Mouse (Mus musculus): ENCODE measurements at regions not wholly inside any gene's neighbourhood (a gene's known extent, or its start where the extent isn't known, plus 50 kb on each side); places are given as distances from the start of the nearest gene placed in this dataset.

DNA sequence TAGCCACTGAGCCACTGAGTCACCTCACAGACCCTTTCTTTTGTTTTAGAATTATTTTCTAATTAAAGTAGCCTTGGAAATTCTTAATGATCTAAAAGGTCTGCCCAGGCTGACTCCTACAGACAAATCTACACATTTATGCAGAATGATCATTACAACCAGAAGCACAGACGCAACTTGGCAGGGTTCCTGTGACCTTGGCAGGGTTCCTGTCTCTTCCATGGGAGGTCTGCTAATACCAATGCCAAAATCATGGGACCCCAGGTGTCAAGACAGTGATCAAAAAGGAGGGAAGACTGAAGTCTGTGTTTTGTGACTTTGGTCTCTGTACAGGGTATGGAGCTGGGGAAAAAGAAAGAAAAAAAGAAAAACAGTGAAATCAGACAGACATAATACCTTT, 168.7 kb upstream of the Veph1 start:
- intact Hi-C loops (cut with DNase I): no loop called here
- DNase-seq (ENCODE audit: low spot score in 2 of 2): no peak

DNA sequence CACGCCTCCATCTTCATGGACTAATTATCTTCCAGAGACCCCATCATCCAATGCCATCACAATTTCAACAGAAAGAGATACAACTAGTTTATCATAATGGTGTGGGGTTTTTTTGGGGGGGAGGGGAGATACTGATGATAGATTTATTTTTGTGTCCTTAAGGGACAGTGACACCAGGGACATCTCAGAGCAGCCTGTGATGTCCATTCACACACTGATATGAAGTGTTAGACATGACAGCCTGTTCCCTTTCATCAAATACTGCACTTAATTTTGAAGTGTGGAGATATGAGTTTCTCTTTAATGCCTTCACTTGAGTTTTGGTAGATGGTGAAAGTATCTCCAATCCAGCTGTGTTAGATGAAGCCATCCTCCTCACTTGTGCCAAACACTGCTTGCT, 165.7 kb upstream of the Veph1 start:
- intact Hi-C loops (cut with DNase I): no loop called here
- no peak for DNase-seq (ENCODE audit: low spot score in 2 of 2)

DNA sequence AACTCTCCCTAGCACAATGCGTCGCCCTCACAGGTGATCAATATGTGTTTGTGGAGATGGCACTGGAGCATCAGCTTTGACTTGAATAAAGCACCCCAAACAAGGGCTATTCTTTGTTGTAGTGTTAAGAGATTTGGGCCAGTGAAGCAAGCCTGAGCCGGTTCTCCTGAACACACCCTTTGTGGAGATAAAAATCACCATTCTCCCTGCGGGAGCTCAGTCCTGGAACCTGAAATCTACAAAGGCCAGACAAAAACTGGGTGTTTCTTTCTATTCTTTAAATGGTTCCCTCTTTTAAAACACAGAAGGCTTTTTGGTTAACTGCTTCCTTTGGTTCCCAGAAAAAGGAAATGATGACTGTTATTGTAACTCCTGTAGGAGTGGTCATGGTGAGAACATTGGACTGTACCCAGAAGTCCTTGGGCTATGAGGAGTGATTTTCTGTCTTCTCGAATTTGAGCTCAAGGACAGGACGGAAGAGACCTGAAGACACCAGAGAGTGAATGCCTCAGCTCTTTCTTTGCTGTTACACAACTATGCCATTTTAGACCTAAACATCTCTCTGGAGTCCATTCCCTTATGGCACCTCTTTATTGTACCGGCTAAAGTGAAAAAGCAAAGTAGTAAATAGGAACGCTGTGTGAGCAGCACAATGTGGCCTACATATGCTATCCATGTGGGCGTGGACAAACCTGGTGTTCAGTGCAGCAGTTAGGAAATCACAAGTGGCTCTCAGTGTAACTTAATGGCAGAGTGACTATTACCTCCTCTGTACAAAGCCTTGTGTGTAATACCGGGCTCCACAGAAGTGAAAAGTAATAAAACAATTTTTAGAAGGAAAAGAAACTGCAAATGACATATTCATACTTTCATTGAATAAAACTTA, 149.9 kb upstream of the Veph1 start:
- intact Hi-C loops (cut with DNase I): no loop called here

DNA sequence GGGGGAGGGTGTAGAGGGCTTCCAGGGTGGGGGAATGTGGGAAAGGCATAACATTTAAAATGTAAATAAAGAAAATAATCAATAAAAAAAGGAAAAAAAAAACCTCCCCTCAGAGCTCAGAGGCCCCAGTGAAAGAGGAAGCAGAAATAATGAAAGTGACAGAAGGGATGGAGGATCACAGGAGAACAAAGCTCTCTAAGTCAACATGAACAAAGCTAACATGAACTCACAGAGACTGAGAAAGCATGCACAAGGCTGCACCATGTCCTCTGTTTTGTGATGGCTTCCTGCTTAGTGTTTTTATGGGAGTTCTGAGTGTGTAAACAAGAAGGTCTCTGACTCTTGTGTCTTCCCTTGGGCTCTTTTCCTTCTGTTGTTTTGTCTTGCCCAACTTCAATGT, 136.6 kb upstream of the Veph1 start:
- intact Hi-C loops (cut with DNase I): no loop called here
- DNase-seq (ENCODE audit: low spot score in 2 of 2): no peak

More for the DNA sequence above, 149.9 kb upstream of the Veph1 start:
- DNase-seq (ENCODE audit: low spot score in 2 of 2): no peak

DNA sequence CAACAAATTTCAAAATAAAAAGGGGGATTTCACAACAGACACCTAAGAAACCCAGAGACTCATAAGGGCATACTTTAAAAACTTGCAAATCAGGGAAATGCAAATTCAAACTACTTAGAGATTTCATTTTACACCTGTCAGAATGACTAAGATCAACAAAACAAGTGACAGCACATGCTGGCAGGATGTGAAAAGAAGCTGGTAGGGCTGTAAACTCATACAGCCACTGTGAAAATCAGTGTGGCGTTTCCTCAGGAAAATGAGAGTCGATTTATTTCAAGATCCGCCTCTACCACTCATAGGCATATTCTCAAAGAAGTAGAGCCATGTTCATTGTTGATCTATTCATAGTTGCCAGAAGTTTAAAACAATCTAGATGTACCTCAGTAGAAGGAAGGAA, 133.6 kb upstream of the Veph1 start:
- intact Hi-C loops (cut with DNase I): no loop called here
- no peak for DNase-seq (ENCODE audit: low spot score in 2 of 2)

DNA sequence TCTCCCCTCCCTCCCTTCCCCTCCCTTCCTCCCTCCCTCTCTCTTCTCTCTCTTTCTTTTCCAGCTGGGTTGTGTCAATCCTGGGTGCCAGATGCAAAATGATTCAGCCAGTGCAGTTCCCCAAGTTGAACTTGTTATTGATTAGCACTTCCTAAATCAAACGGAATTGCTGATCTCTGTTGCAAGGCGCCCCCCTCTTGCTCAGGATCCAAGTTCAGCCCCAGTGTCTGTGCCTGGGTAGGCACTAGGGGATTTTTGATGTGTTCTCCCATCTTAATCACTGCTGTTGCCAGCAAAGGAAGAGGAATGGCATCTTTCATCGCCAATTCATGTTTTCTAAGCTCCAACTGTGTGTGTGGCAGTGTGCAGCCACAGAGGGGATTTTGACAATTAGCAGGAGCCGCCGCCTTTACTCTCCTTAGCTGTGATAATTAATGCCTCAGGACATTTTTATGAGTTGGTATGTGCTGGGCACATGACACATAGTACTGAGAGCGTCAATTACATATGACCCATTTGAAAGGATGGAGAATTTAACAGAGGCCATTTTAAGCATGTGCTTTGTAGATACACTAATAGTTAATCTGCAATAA, 125.9 kb upstream of the Veph1 start:
- no peak for DNase-seq (ENCODE audit: low spot score in 2 of 2)
- intact Hi-C loops (cut with DNase I): no loop called here

DNA sequence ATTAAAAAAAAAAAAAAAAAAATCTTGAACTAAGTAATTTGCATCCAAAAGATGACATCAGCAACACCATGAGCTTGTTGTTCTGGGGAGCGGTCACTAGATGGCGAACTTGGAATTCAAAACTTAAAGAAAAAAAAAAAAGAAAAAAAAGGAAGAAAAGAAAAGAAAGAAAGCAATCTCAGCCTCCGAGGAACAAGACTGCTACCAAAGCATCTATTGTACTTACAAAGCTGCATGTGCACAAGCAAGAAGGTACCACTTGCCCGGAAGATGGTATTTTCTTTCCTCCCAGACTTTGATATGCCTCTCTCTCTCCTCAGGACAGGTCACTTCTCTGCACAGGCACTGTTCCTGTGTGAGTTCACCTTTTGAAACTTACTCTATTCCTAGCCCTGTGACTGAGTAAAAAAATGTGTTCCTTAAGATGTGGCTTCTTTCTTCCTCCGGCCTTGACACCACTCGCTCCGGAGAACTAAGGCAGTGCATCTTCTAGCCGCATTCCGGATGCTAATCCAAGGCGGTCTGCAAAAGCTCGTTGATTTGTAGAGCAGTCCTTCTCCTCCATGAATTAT, 114.2 kb upstream of the Veph1 start:
- peak in 1 of 2 experiments; percentile 30 for DNase-seq (ENCODE audit: low spot score in 2 of 2)
- intact Hi-C loops (cut with DNase I): loop anchor here (2.0 to 10.0 kb wide), 3 partner anchors 574 to 934 kb away; partner anchors contain the start of genes Rsrc1 and Shox2

DNA sequence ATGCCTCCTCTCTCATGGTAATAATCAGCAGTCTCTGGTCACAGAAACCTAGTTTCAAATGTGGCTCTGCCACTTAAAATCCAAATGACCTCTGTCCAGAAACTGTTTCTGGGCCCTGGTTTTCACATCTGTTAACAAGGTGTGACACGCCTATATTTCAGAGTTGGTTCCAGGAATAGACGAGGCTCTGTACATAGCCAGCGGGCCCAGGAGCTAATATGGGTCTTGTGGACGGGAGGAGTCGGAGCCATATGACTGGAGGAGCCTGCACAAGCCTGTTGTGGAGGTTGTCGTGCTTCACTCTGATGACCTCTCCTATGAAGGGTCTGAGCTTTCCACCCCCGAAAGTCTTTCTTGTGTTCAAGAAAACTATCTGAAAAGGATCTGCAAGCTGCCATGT, 112.2 kb upstream of the Veph1 start:
- no peak for DNase-seq (ENCODE audit: low spot score in 2 of 2)
- intact Hi-C loops (cut with DNase I): loop anchor here (10.0 kb wide), 1 partner anchor 786 kb away; no protein-coding TSS in a partner anchor

DNA sequence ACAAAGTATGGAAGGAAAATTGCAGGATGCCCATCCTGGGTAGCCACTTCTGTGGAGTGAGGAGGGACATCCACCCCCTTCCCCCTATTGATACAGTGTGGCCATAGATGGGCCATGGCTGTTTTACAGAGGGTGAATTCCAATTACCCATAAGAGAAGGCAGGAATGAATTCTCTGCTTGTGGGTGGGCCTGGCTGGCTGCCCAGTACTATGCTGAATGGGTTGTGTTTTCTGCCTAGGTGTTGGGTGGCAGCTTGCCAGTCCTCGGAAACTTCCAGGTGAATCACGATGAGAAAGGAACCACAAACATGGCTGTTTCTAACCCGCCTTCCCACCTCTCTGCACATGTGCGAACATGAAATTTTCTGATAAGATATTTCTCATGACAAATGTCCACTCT, 109.0 kb upstream of the Veph1 start:
- intact Hi-C loops (cut with DNase I): loop anchor here (10.0 kb wide), 1 partner anchor 789 kb away; no protein-coding TSS in a partner anchor
- DNase-seq (ENCODE audit: low spot score in 2 of 2): no peak

DNA sequence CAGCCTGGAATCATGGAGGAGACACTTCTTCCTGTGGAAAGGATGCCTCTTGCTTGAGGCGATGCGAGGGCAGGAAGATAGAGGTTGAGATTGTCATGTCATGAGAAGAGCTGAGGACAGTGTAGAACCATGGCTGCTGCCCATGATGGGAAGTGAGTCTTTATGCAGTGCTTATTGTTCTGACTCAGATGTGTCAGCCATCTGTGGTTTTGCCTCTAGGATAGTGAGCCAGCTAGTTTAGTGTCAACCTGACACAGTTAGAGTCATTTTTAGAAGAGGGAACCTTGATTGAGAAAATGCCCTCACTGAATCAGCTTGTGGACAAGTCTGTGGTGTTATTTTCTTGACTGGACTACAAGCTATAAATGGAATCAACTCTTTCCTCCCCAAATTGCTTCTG, 107.1 kb upstream of the Veph1 start:
- DNase-seq (ENCODE audit: low spot score in 2 of 2): no peak
- intact Hi-C loops (cut with DNase I): loop anchor here (10.0 kb wide), 1 partner anchor 791 kb away; no protein-coding TSS in a partner anchor

DNA sequence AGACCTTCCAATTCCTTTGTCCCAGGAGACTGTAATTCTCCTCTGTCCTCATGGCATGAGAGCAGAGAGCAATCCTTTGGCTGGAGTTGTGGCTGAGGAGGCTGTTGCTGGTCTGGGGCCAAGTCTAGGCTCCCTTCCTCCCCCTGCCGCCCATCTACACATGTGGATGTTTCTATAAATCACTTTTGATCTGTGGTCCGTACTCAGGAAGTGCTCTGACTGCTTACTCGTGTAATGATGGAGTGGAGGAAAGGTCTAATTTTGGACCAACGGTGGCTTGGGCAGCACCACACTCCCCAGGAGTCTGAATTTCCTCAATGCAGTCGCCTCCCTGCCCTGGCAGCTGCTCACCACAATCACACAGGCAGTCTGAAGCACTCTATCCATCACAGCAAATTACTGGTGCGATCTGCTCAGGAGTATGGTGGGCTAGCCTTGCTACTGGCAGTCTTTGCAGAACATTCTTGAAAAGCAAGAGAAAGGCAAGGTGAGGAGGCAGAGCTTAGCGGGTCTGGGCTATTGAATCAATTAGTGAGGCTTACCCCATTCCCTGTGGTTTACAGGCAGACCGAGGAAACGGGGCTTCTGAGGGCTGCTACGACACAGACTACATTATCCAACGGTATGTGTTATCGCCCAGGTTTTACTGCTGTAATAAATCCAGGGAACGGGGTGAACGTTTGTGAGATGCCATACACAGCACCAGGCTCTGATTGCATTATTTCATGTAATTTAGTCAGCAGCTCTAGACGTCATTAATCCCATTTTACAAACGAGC, 104.3 kb upstream of the Veph1 start:
- no peak for DNase-seq (ENCODE audit: low spot score in 2 of 2)
- intact Hi-C loops (cut with DNase I): loop anchor here (10.0 kb wide), 1 partner anchor 794 kb away; no protein-coding TSS in a partner anchor

DNA sequence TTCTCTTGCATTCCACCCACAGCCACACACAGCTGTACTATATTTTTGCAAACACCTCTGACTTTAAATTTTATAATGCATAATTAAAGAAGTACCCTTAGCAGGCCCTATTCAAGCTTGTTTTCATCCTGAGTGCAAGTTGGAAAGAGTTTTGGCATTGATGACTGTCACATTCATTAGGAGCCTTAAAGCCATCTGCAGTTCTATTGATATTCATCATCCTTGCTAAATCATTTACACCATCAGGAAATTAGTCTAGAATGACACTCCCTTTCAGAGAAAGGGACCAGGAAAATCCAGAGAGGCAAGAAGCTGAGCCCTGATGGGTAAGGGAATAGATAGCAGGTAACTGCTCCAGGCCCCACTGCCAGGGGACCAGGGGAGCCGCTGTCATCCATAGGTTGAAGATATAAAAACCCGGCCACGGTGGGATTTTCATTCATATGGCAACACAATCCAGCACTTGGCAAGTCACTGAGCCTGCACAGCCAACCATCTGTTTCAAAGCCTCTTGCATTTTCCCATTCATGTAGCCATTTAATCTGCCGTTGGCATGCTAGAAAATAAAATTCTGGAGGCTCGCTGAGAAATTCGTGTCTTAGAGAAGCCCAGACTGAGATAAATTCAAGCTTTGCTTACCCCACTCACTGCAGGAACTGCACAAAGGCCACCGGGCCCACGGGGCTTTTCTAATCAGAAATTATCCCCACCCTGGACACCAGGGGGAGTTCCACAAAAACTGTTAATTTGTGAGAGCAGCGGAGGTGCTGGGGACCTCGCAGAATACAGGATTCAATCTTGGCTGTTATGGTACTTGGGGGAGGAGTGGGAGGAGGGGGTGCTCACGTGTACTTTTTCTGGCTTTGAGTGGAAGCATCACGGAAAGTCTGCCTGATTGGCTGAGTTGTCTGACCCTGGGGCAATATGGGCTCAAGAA, 101.8 kb upstream of the Veph1 start:
- peak in 1 of 2 experiments; percentile 19 for DNase-seq (ENCODE audit: low spot score in 2 of 2)

DNA sequence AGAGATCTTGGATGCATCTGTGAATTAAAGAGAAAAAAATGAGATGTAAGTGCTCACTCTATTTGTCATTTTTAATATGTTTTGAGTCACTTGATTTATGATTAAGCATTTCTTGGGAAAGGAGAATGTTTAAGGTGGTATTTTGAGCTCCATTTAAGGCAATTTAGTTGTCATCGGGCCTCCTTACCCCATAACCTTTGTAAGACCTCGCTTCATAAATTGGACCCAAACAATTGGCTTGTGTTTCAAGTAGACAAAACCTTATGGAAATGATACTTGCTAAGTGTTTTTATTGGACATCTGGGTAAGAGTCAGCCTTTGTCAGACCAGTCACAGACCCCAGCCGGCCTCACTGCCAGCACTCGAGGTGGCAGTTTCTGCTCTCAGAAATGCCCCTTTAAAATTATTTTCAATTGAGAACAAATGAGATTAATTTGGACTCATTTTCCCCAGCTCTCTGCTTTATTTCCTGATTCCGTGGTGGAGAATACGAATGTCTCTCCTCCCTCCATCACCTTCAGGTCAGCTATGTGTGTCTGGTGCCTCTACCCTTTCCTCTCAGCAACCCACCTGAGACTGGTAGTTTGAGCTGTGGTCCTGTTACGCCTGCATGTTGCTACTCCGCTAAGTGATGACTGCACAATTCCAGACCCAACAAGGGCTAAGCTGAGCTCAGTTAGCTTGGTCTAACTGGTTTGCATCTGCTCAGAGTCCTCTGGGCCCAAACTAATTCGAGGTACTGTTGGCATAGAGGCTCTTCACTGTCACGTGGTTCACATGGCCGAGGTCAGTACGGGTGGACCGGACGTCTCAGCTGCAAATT, 78.7 kb upstream of the Veph1 start:
- no peak for DNase-seq (ENCODE audit: low spot score in 2 of 2)
- intact Hi-C loops (cut with DNase I): no loop called here

More for the DNA sequence above, 101.8 kb upstream of the Veph1 start:
- intact Hi-C loops (cut with DNase I): no loop called here

DNA sequence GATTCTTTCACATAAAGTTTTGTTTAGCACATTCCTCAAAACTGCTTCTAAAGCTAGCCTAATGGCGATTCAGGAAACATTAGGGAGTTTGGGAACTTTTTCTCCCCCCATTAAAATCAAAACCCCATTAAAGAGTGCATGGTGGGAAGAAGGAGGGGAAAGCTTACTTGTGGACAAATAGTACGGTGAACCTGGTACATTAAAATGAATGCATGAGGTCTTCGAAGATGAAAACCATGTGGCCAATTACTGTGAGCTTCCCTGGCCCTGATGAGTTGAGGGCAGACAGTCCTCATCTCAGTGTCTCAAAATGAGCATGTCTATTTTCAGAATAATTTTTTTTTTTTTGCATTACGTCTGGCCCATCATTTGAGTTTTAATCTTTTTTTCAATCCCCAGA, 78.0 kb upstream of the Veph1 start:
- intact Hi-C loops (cut with DNase I): no loop called here
- DNase-seq (ENCODE audit: low spot score in 2 of 2): no peak

DNA sequence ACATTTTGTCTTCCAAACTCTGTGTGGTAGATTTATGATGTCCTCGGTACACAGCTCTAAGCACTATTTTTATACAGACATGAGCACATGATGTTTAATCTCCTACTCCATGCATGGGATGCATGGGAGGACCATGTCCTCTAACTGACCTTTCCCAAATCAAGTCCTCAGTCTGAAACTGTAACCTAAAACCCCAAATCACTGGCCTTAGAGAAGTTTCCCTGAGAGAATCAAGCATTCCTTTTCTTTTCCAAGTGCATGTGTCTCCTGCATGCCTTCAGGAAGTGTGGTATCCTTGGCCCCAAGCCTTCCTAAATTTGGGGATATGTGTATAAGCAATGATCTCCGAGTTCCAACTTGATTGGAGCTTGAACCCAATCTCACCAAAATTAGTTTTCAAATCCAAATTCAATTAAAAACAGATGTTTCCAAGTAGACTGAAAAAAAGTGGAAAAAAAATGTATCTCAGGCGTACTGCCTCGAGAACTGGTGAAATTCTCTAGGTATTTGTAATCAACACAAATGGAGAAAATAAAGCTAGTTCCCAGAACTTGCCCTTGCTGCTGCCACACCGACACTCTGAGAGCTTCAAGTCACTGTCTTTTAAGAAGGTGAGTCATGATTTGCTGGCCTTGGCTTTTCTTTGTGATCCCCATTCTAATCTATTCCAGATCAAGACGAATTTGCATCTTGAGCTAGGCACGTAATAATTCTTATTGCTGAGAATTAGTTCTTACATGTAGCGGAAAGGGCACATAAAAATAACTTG, 77.4 kb upstream of the Veph1 start:
- no peak for DNase-seq (ENCODE audit: low spot score in 2 of 2)

More for the DNA sequence above, 77.4 kb upstream of the Veph1 start:
- intact Hi-C loops (cut with DNase I): no loop called here
